Mouse (Mus musculus) embryo, embryonic 10.5 days (tissue): Measurements from ENCODE around the gene Llgl2.

Experiments used
- DNase-seq: peaks from one replicate; pipeline ENCODE4 v3.0.0-alpha.2; 2015; ENCODE audit warnings: low spot score

Gene Llgl2

GRCm38 (mm10) chr11:115823774-115824740 is at the start of gene Llgl2:
TSS of gene Llgl2 (plus strand) at chr11:115824049.
- peak; percentile 92 for DNase-seq

DNA sequence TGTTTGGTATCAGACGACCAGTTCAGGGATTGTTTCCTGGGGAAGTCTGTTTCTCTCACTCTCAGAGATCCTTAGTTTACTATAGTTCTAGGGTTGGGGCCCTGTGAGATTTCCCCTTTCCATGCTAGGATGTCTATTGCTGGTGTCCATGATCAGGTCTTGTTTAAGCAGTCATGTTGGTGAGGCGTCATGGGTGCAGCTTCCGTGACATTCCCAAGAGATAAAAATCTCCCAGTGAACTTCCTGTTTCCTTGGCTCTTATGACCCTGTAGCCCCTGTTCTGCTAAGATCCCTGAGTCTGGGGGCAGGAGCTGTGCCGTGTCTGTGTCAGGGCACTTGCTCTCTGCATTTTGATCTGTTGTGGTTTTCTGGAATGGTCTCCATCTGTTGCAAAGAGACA is 49.2 kb upstream of the Llgl2 start:
- DNase-seq, result no peak

DNA sequence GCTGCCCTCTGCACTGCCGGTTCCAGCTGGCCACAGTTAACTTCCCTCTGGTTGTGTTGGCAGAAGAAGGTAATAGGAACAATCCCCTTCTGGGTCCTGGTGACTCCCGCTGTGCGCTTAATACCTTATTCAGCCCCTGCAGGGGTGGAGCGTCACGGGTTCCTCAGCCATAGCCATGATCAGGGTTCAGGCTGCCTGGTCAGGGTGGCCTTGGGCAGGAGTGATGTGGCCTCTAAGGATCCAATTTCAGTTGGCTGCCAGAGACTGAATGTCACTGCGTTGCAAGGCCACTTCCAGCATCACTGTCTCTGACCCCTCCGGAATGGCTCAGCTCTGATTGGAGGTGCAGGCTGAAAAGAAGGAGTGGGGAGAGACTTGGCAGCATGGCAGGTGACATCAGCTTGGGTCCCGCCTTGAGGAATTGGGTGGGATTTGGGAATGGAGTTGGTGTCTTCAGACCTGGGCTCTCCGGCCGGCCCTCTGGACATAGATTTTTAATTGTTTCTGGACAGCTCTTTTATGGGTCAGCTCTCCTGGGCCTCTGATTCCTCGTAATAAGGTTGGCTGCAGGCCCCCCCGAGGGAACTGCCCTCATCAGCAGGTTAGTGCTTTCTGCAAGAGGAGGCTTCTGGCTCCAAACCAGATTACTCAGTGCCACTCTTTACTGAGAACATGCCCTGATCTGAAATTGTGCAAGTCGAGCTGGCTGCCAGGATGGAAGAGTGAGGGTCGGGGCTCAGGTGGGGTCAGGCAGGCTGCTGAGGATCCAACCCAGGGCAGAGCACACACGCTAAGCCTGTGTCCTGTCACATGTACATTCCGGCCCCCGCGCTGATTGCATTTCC is 47.8 kb upstream of the Llgl2 start:
- peak; percentile 36 for DNase-seq

GRCm38 (mm10) chr11:115776954-115777353 is 46.9 kb upstream of the Llgl2 start:
- no peak for DNase-seq

- DNase-seq, result no peak
Observed at GRCm38 (mm10) chr11:115777487-115778335, 46.1 kb upstream of the Llgl2 start.

DNA sequence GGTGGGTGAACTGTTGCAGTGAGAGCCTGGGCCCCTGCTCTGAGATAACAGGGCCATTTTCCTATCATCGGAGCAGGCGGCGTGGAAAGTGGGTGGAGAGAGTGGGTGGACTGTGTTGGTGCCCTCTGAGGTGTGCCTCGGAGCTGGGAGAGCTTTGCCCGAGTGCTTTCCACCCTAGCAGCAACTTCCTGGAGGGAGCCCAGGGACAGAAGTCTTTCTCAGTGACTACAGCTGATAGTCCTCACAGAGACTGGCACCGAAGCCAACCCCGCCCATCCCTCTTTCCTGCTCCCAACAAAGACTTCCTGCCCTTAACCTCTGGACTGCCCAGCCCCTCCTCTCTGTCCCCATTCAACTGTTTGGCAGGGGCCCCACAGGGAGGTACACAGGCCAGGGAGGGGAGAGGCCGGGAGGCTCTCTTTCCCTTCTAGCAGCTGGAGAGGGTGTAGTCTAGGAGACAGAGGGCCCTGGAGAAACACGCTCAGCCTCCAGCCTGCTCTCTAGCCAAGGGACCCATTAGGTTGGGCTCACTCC is 44.7 kb upstream of the Llgl2 start:
- peak; percentile 87 for DNase-seq

- DNase-seq, result peak; percentile 71
Observed at GRCm38 (mm10) chr11:115780141-115781070, 43.4 kb upstream of the Llgl2 start.

GRCm38 (mm10) chr11:115786473-115786872 is 37.4 kb upstream of the Llgl2 start:
- no peak for DNase-seq

DNA sequence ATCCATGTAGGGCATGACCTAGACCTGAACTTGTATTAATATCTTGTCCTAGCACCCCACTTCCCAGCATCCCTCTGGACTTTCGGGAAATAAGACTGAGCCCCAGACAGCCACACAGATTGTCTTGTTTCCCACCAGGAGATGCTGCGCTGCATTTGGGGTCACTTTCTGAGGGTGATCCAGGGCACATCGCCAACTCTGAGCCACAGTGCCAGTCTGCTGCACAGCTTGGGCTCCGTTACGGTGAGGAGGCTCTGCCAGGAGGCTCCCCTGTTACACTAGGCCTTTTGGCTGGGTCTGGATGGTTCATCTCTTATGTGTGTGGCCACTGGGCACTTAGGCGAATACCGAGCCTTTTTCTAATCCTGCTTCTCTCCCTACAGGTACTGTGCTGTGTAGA is 34.1 kb upstream of the Llgl2 start:
- no peak for DNase-seq

DNA sequence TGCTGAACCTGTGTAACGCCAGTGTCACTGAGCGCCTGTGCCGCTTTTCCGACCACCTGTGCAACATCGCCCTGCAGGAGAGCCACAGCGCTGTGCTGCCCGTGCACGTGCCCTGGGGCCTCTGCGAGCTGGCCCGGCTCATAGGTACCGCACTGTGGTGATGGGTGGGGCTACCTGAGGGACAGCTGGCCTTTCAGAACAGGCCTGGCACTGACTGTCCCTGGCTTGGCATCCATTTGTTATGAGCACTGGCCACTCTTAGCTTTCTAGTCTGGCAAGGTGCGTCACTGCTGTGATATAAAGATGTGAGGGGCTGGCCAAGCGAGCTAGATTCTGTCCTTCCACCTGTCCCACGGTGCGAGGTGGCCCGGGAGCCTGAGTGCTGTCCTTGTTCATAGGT is 31.9 kb upstream of the Llgl2 start:
- no peak for DNase-seq

GRCm38 (mm10) chr11:115792353-115792752 is 31.5 kb upstream of the Llgl2 start:
- no peak for DNase-seq

DNA sequence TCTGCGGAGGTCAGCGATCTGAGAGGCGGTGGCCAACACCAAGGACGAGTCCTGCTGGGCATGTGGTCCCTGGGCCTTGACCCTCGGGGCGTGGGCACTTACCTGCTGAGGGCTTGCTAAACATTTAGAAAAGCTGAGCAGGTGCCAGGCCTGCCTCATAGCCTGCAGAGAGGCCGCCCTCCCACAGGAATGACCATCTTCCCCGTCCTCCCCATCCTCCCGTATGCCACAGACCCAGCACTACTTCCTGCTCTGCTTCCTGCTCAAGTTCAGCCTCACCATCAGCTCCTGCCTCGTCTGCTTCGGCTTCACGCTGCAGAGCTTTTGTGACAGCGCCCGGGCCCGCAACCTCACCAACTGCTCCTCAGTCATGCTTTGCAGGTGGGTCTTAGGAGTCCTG is 27.0 kb upstream of the Llgl2 start:
- no peak for DNase-seq

- no peak for DNase-seq
Observed at GRCm38 (mm10) chr11:115797665-115798064, 26.2 kb upstream of the Llgl2 start.

- DNase-seq, result no peak
Observed at GRCm38 (mm10) chr11:115800981-115801380, 22.9 kb upstream of the Llgl2 start.

- DNase-seq, result no peak
Observed at GRCm38 (mm10) chr11:115803072-115803709, 20.7 kb upstream of the Llgl2 start.

- DNase-seq, result no peak
Observed at GRCm38 (mm10) chr11:115805005-115805404, 18.8 kb upstream of the Llgl2 start.

GRCm38 (mm10) chr11:115806154-115806553 is 17.7 kb upstream of the Llgl2 start:
- no peak for DNase-seq

- DNase-seq, result no peak
Observed at GRCm38 (mm10) chr11:115807306-115807705, 16.5 kb upstream of the Llgl2 start.

DNA sequence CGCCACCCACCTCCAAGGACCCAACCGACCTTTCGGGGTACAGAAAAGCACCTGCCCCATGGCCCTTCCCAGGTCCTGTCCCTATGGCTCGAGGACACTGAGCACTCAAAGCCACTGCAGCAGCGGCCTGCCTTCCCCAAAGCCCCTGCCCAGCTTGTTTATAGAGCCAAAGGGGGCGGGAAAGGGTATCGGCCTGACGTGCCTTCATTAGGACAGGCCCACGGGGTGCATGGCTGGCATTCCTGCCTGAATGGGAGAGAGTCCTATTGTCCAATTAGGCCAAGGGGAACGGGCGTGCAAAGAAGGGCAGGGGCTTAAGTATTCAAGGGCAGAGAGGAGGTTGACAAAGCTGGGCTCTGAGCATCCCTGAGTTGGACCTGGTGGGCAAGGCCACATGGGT is 15.9 kb upstream of the Llgl2 start:
- DNase-seq, result no peak

DNA sequence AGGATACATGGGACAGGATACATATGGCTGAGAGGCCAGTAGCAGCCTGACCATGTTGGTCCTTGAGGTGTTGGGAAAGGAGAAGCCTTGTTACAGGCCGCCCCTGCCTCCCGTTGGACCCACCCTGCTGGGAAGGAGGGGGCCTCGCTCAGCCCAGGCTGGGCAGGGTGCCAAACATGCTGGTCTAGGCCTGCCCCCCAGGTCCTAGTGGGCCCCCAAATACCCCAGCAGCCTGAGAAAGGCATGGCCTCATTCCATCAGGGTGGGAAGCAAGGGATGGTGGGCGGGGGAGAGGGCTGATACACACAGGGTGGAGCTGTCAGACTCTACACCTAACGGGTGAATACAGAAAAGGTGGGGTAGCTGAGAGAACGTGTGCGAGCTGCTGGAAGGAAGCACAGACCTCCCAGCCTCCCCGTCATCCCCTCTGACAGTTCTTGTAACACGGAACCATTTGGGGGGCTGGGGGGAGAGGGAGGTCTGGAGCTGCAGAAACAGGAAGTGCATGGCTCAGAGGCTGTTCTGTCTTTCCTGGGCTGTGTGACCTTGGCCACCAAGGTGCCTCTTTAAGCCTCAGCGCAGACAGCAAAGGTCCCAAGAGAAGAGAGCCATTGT is 15.0 kb upstream of the Llgl2 start:
- DNase-seq, result no peak
